ENCODE assay signal across 9 mouse cellular contexts in genomic region chr7:16991681-16992450, GRCm38 (mm10). TPM values are rescaled to one million over a fixed set of nuclear protein-coding genes. Genes with fewer than 3 reads are reported as not detected.
DNase-seq lines count a peak whose midpoint lies in the region; ATAC-seq and TF ChIP-seq lines count a peak whose summit lies in the region.
"Had no signal": no experiment of that assay in that cellular context is flagged by ENCODE, and none has a peak within 500 bp of the region (broad histone marks: within the 10 kb centered on the region; RNA-seq: fewer than 3 reads in every experiment).

No protein-coding gene starts in this region.

- H3K4me1 ChIP-seq in kidney, embryonic 14.5 days (ENCODE audit: control insufficient read depth, insufficient read depth, low read length) = peaks cover 34% of the 10 kb centered on the region
- peaks cover 79% of the 10 kb centered on the region for H3K4me1 ChIP-seq in embryonic facial prominence, embryonic 10.5 days
- 0 out of 2 replicates have a peak, but pooled peaks cover 7% of the 10 kb centered on the region for H3K4me1 ChIP-seq in intestine, postnatal 0 days (replicated peaks; ENCODE audit: control insufficient read depth, insufficient read depth, low read length)

- no peak overlapping the region; the same call in 1 of the 2 replicates for H3K4me2 ChIP-seq in kidney, embryonic 14.5 days (replicated peaks; ENCODE audit: low read depth, low read length)
- H3K4me2 ChIP-seq in intestine, postnatal 0 days (replicated peaks; ENCODE audit: low read depth) = peak overlapping the region; percentile 25; the same call in 1 of the 2 replicates

- H3K9ac ChIP-seq in kidney, embryonic 14.5 days (ENCODE audit: low read depth, low read length) = no peak overlapping the region
- 0 out of 2 replicates have a peak overlapping the region, but pooled peaks have one; percentile 22 for H3K9ac ChIP-seq in intestine, postnatal 0 days (ENCODE audit: low read depth, low read length)

- no peak overlapping the region for H3K4me3 ChIP-seq in kidney, embryonic 14.5 days (ENCODE audit: low read length)
- H3K4me3 ChIP-seq in embryonic facial prominence, embryonic 10.5 days = peak overlapping the region; percentile 37
- no peak overlapping the region for H3K4me3 ChIP-seq in intestine, postnatal 0 days (ENCODE audit: low read depth, low read length)

- H3K27ac ChIP-seq in kidney, embryonic 14.5 days (ENCODE audit: low read depth, low read length) = peak overlapping the region; percentile 83
- H3K27ac ChIP-seq in embryonic facial prominence, embryonic 10.5 days (replicated peaks) = peak overlapping the region; percentile 88
- peak overlapping the region; percentile 64 for H3K27ac ChIP-seq in intestine, postnatal 0 days (ENCODE audit: low read depth, low read length)

- WGBS in kidney, embryonic 14.5 days = 32% methylated on average over 18 of the region's 18 CpGs
- 61% methylated on average over 18 of the region's 18 CpGs for WGBS in embryonic facial prominence, embryonic 10.5 days
- 24% methylated on average over 18 of the region's 18 CpGs for WGBS in intestine, postnatal 0 days

- DNase-seq in kidney, postnatal 36 days = no peak
- DNase-seq in embryonic facial prominence, embryonic 10.5 days (ENCODE audit: low spot score) = peak; percentile 86
- DNase-seq in ovary, postnatal 10 days (ENCODE audit: low spot score) = peak; percentile 30
- DNase-seq in gastrocnemius, postnatal 4 days (ENCODE audit: low spot score in 2 of 2) = no peak
- no peak for DNase-seq in right cerebral cortex, postnatal 25 days
- DNase-seq in kidney, adult 18-20 months = no peak

- peaks cover 4% of the 10 kb centered on the region; the same call in 1 of the 2 replicates for H3K36me3 ChIP-seq in kidney, embryonic 14.5 days (ENCODE audit: control insufficient read depth, insufficient read depth, low read length)
- H3K36me3 ChIP-seq in embryonic facial prominence, embryonic 10.5 days (replicated peaks) = peaks cover 21% of the 10 kb centered on the region
- no peaks in the 10 kb centered on the region for H3K36me3 ChIP-seq in intestine, postnatal 0 days (ENCODE audit: control insufficient read depth, insufficient read depth)

- TF ChIP-seq CTCF in intestine, postnatal 0 days (IDR thresholded peaks at IDR 0.05; ENCODE audit: low read depth) = no peak

- H3K27me3 ChIP-seq in kidney, embryonic 14.5 days (ENCODE audit: control insufficient read depth, insufficient read depth, low read length) = no peaks in the 10 kb centered on the region
- H3K27me3 ChIP-seq in embryonic facial prominence, embryonic 10.5 days (replicated peaks; ENCODE audit: low read depth, poor library complexity, severe bottlenecking) = no peaks in the 10 kb centered on the region
- no peaks in the 10 kb centered on the region for H3K27me3 ChIP-seq in intestine, postnatal 0 days (replicated peaks; ENCODE audit: control insufficient read depth, insufficient read depth, low read length)
- H3K27me3 ChIP-seq: CH12.LX had no signal

- H3K9me3 ChIP-seq in kidney, embryonic 14.5 days (ENCODE audit: control insufficient read depth, low read length) = no peaks in the 10 kb centered on the region
- H3K9me3 ChIP-seq in embryonic facial prominence, embryonic 10.5 days = 0 out of 2 replicates have a peak, but pooled peaks cover 4% of the 10 kb centered on the region
- H3K9me3 ChIP-seq in intestine, postnatal 0 days (ENCODE audit: control insufficient read depth) = no peaks in the 10 kb centered on the region

- peak; percentile 85 for ATAC-seq in kidney, embryonic 14.5 days (ENCODE audit: low FRiP score, low TSS enrichment)
- ATAC-seq in intestine, postnatal 0 days = peak; percentile 71

RNA-seq across cellular contexts. Expression of gene Ccdc8, which starts 0.6 kb away (rescaled TPM):
- polyA plus RNA-seq in kidney, embryonic 14.5 days (2014; fragmentation: Nextera tagmentation; extraction: Ambion mirVana) = 17.5 and 21.4 TPM in 2 replicates
- polyA plus RNA-seq in embryonic facial prominence, embryonic 10.5 days (2016; fragmentation: Nextera tagmentation; extraction: Ambion mirVana) = 10.5 and 11.9 TPM in 2 replicates
- 3.6 and 4.0 TPM in 2 replicates for polyA plus RNA-seq in intestine, postnatal 0 days (2015; fragmentation: Nextera tagmentation; extraction: Ambion mirVana)
- total RNA-seq in gastrocnemius, postnatal 4 days (2021) = 10 to 100 TPM; 32.5 to 33.4 TPM

RNA-seq across cellular contexts. Expression of gene Gm42372, which starts 9.0 kb away (rescaled TPM):
- 0.29 and 0.47 TPM in 2 replicates for polyA plus RNA-seq in kidney, embryonic 14.5 days (2014; fragmentation: Nextera tagmentation; extraction: Ambion mirVana)
- 0.59 and 0.86 TPM in 2 replicates for polyA plus RNA-seq in embryonic facial prominence, embryonic 10.5 days (2016; fragmentation: Nextera tagmentation; extraction: Ambion mirVana)
- 0.09 and 0.10 TPM in 2 replicates for polyA plus RNA-seq in intestine, postnatal 0 days (2015; fragmentation: Nextera tagmentation; extraction: Ambion mirVana)
- under 1 TPM in 1 of 2 experiments, not detected in 1; 0.05 TPM for total RNA-seq in gastrocnemius, postnatal 4 days (2021)

RNA-seq across cellular contexts. Expression of gene Pnmal1, which starts 32.4 kb away (rescaled TPM):
- 0.51 and 0.74 TPM in 2 replicates for polyA plus RNA-seq in kidney, embryonic 14.5 days (2014; fragmentation: Nextera tagmentation; extraction: Ambion mirVana)
- polyA plus RNA-seq in embryonic facial prominence, embryonic 10.5 days (2016; fragmentation: Nextera tagmentation; extraction: Ambion mirVana) = 3.4 and 4.0 TPM in 2 replicates
- polyA plus RNA-seq in intestine, postnatal 0 days (2015; fragmentation: Nextera tagmentation; extraction: Ambion mirVana) = 2.0 and 2.2 TPM in 2 replicates
- total RNA-seq in gastrocnemius, postnatal 4 days (2021) = under 1 TPM in 1 of 2 experiments, not detected in 1; 0.16 TPM

RNA-seq across cellular contexts. Expression of gene Ppp5c, which starts 35.9 kb away (rescaled TPM):
- 103 and 115 TPM in 2 replicates for polyA plus RNA-seq in kidney, embryonic 14.5 days (2014; fragmentation: Nextera tagmentation; extraction: Ambion mirVana)
- 138 and 146 TPM in 2 replicates for polyA plus RNA-seq in embryonic facial prominence, embryonic 10.5 days (2016; fragmentation: Nextera tagmentation; extraction: Ambion mirVana)
- polyA plus RNA-seq in intestine, postnatal 0 days (2015; fragmentation: Nextera tagmentation; extraction: Ambion mirVana) = 44.4 and 45.0 TPM in 2 replicates
- total RNA-seq in gastrocnemius, postnatal 4 days (2021) = 10 to 100 TPM; 72.9 to 84.4 TPM

RNA-seq across cellular contexts. Expression of gene Pnmal2, which starts 47.4 kb away (rescaled TPM):
- 2.5 and 5.5 TPM in 2 replicates for polyA plus RNA-seq in kidney, embryonic 14.5 days (2014; fragmentation: Nextera tagmentation; extraction: Ambion mirVana)
- polyA plus RNA-seq in embryonic facial prominence, embryonic 10.5 days (2016; fragmentation: Nextera tagmentation; extraction: Ambion mirVana) = 2.9 and 4.6 TPM in 2 replicates
- polyA plus RNA-seq in intestine, postnatal 0 days (2015; fragmentation: Nextera tagmentation; extraction: Ambion mirVana) = 3.3 and 3.6 TPM in 2 replicates
- total RNA-seq in gastrocnemius, postnatal 4 days (2021) = 10 to 100 TPM; 48.6 to 49.6 TPM

Comparison
In these comparisons a context has a peak if more than half of its experiments do, and no peak if none do; other contexts are left out.
1. DNase-seq: peak in embryonic facial prominence, embryonic 10.5 days (single experiment) and ovary, postnatal 10 days (single experiment); none in kidney, postnatal 36 days (0 of 2), gastrocnemius, postnatal 4 days (0 of 2), right cerebral cortex, postnatal 25 days (single experiment) and kidney, adult 18-20 months (single experiment).
2. Peak in every context shown above with its lines, with median percentiles within 50 percentile points of each other: H3K27ac ChIP-seq.